Mouse (Mus musculus): ENCODE results near the gene Cldn17. TPM values are rescaled to one million over a fixed set of nuclear protein-coding genes. Genes with fewer than 3 reads are reported as not detected.

The Cldn17 gene
- not detected in 2 replicates for polyA plus RNA-seq (2012; ENCODE audit: insufficient read depth, insufficient read length, missing spikeins)

DNA sequence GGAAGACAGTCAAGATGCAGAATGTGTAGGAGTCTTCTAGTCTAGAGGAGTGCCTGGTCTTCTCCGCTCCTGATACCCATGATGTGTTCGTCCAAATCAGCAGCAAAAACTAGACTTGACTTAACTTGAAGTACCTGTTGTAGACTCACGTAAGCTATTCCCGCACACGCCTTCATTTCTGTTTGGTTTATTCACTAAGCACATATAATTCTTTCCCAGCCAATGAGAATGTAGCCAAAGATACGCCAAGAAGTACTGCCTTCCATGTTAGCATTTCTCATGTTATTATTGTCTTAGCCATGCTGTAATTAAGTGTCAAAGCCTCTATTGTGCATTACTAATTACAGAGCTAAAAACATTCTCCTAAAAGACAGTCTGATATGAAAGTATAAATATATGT lies at the start of gene Cldn17:
Gene Cldn17 (minus strand): TSS at position 101 of the 400 bp plus-strand sequence.
- Histone ChIP-seq H3K4me3 (ENCODE audit: insufficient read depth, low read depth, low read length) (no peak within 1 kb of the TSS), H3K4me1 (ENCODE audit: control insufficient read depth, insufficient read depth, insufficient read length, low read length) (no peaks in the 10 kb centered on the region), H3K27ac (replicated peaks; ENCODE audit: low read depth, low read length) (no peak within 1 kb of the TSS)

- no peak overlapping the region for H3K27ac ChIP-seq (replicated peaks; ENCODE audit: low read depth, low read length)
- no peak overlapping the region for H3K4me3 ChIP-seq (ENCODE audit: insufficient read depth, low read depth, low read length)
- H3K4me1 ChIP-seq (ENCODE audit: control insufficient read depth, insufficient read depth, insufficient read length, low read length) = no peaks in the 10 kb centered on the region
Measured at GRCm38 (mm10) chr16:88542488-88542887, 35.7 kb upstream of the Cldn17 start.

GRCm38 (mm10) chr16:88539841-88540487 lies 33.2 kb upstream of the Cldn17 start:
- H3K27ac ChIP-seq (replicated peaks; ENCODE audit: low read depth, low read length) = no peak overlapping the region
- H3K4me3 ChIP-seq (ENCODE audit: insufficient read depth, low read depth, low read length) = no peak overlapping the region
- H3K4me1 ChIP-seq (ENCODE audit: control insufficient read depth, insufficient read depth, insufficient read length, low read length) = no peaks in the 10 kb centered on the region

DNA sequence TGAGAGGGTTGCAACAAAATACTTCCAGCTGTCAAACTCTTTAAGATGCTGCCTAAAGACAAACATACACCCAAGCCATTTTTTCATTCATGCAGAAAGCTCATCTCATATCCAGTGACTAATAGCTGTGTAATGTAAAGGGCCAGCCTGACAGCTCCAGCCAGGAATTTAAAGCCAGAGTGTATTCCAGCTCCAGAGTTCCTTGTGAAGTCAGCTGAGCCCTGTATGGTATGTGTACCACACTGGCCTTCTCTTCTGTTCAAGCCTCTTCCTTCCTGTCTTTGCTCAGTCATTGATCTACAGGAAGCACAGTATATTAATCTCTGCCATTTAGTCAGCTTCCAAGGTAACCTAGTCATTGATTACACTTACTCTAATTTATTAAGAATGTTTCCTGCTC lies 4.6 kb upstream of the Cldn17 start:
- H3K27ac ChIP-seq (replicated peaks; ENCODE audit: low read depth, low read length) = no peak overlapping the region
- no peak overlapping the region for H3K4me3 ChIP-seq (ENCODE audit: insufficient read depth, low read depth, low read length)
- no peaks in the 10 kb centered on the region for H3K4me1 ChIP-seq (ENCODE audit: control insufficient read depth, insufficient read depth, insufficient read length, low read length)

DNA sequence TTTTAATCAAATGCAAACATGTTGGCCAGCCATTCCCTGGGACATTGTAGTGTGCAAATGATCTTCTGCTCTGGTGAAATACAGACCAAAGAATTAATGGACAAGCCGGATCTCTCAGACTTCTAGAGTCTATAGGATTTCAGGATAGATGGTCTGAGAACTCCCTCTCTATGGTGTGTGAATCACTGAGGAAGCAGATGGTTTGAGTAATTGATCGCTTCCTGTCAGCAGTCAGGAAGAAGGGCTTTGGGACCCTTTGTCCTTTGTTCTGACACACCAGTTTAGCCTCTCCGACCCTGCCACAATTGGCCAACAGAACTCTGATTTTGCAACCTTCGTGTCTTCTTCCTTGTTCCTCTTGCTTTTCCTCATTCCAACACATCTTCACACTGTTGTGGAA lies 1.4 kb upstream of the Cldn17 start:
- no peak overlapping the region for H3K4me3 ChIP-seq (ENCODE audit: insufficient read depth, low read depth, low read length)
- no peaks in the 10 kb centered on the region for H3K4me1 ChIP-seq (ENCODE audit: control insufficient read depth, insufficient read depth, insufficient read length, low read length)
- H3K27ac ChIP-seq (replicated peaks; ENCODE audit: low read depth, low read length) = no peak overlapping the region

GRCm38 (mm10) chr16:88506338-88506737 lies 440 bp downstream of the Cldn17 start:
- H3K4me1 ChIP-seq (ENCODE audit: control insufficient read depth, insufficient read depth, insufficient read length, low read length) = no peaks in the 10 kb centered on the region
- no peak overlapping the region for H3K27ac ChIP-seq (replicated peaks; ENCODE audit: low read depth, low read length)
- no peak overlapping the region for H3K4me3 ChIP-seq (ENCODE audit: insufficient read depth, low read depth, low read length)

DNA sequence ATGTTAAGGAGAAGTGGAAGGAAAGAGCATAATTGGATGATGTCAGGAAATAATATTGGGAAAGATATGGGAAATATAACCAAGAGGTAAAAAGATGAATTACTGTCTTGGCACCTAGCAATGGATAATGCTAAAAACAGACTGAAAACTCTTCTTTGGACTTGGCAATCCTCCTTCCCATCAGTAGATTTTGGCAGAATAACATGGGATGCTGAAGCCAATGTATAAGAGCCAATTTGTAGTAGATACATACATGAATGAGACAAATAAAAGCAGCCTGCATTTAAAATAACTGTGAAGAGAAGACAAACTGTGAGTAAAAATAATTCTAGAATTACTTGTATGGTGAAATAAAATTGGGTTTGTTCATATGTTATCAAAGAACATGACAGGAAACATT lies 18.7 kb downstream of the Cldn17 start:
- H3K4me1 ChIP-seq (ENCODE audit: control insufficient read depth, insufficient read depth, insufficient read length, low read length) = no peaks in the 10 kb centered on the region
- no peak overlapping the region for H3K4me3 ChIP-seq (ENCODE audit: insufficient read depth, low read depth, low read length)
- no peak overlapping the region for H3K27ac ChIP-seq (replicated peaks; ENCODE audit: low read depth, low read length)

GRCm38 (mm10) chr16:88480011-88480774 lies 26.6 kb downstream of the Cldn17 start:
- no peak overlapping the region for H3K27ac ChIP-seq (replicated peaks; ENCODE audit: low read depth, low read length)
- no peak overlapping the region for H3K4me3 ChIP-seq (ENCODE audit: insufficient read depth, low read depth, low read length)
- no peaks in the 10 kb centered on the region for H3K4me1 ChIP-seq (ENCODE audit: control insufficient read depth, insufficient read depth, insufficient read length, low read length)

DNA sequence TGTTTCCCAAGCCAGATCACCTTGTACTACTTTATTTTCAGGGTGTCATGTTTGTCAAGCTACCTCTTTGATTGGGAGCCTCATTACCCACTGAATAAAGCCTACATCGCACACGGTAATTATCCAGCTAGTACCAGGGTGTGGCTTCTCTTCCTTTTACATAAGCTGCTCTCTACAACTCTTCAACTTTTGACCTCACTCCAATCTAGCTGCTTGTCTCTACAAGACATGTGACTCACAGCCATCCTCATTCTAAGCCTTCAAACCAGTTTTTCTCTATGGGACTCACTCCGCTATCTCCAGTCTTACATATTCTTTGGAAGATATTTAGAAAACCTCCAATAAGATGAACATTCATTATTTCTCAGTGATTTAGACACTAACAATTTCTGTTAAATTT lies 43.5 kb downstream of the Cldn17 start:
- no peaks in the 10 kb centered on the region for H3K4me1 ChIP-seq (ENCODE audit: control insufficient read depth, insufficient read depth, insufficient read length, low read length)
- H3K4me3 ChIP-seq (ENCODE audit: insufficient read depth, low read depth, low read length) = no peak overlapping the region
- H3K27ac ChIP-seq (replicated peaks; ENCODE audit: low read depth, low read length) = no peak overlapping the region

Other genes with a start within 250 kb of the Cldn17 start
- gene Grik1, start 216.7 kb downstream of the Cldn17 start, polyA plus RNA-seq (2012; ENCODE audit: insufficient read depth, insufficient read length, missing spikeins) = not detected in 2 replicates
- gene Cldn8, start 56.2 kb upstream of the Cldn17 start, polyA plus RNA-seq (2012; ENCODE audit: insufficient read depth, insufficient read length, missing spikeins) = not detected in 2 replicates
- not detected in 2 replicates for gene Krtap24-1, start 105.3 kb upstream of the Cldn17 start, polyA plus RNA-seq (2012; ENCODE audit: insufficient read depth, insufficient read length, missing spikeins)
- gene 2310079G19Rik, start 120.7 kb upstream of the Cldn17 start, polyA plus RNA-seq (2012; ENCODE audit: insufficient read depth, insufficient read length, missing spikeins) = not detected in 2 replicates
- not detected in 2 replicates for gene Krtap26-1, start 140.8 kb upstream of the Cldn17 start, polyA plus RNA-seq (2012; ENCODE audit: insufficient read depth, insufficient read length, missing spikeins)
- gene Krtap27-1, start 164.7 kb upstream of the Cldn17 start, polyA plus RNA-seq (2012; ENCODE audit: insufficient read depth, insufficient read length, missing spikeins) = not detected in 2 replicates
- gene 2310061N02Rik, start 201.0 kb upstream of the Cldn17 start, polyA plus RNA-seq (2012; ENCODE audit: insufficient read depth, insufficient read length, missing spikeins) = not detected in 2 replicates
- gene Krtap13-1, start 221.9 kb upstream of the Cldn17 start, polyA plus RNA-seq (2012; ENCODE audit: insufficient read depth, insufficient read length, missing spikeins) = not detected in 2 replicates
- gene Krtap13, start 244.7 kb upstream of the Cldn17 start, polyA plus RNA-seq (2012; ENCODE audit: insufficient read depth, insufficient read length, missing spikeins) = not detected in 2 replicates